Mouse (Mus musculus) liver, adult 2 months (tissue): ENCODE results near the gene Dlec1.

ENCODE experiments used
- CTCF ChIP-seq: fragments of 200-500 bp; IDR thresholded peaks from 2 replicates; pipeline ENCODE4 v1.5.1; 2011; ENCODE audit warnings: low read depth, low read length, control low read depth
- POLR2A ChIP-seq: fragments of 200-500 bp; IDR thresholded peaks from 2 replicates; pipeline ENCODE4 v1.6.1; 2011; ENCODE audit warnings: low read length, control low read depth; ENCODE audit not compliant: insufficient read depth; ENCODE audit errors: extremely low read depth

DNA sequence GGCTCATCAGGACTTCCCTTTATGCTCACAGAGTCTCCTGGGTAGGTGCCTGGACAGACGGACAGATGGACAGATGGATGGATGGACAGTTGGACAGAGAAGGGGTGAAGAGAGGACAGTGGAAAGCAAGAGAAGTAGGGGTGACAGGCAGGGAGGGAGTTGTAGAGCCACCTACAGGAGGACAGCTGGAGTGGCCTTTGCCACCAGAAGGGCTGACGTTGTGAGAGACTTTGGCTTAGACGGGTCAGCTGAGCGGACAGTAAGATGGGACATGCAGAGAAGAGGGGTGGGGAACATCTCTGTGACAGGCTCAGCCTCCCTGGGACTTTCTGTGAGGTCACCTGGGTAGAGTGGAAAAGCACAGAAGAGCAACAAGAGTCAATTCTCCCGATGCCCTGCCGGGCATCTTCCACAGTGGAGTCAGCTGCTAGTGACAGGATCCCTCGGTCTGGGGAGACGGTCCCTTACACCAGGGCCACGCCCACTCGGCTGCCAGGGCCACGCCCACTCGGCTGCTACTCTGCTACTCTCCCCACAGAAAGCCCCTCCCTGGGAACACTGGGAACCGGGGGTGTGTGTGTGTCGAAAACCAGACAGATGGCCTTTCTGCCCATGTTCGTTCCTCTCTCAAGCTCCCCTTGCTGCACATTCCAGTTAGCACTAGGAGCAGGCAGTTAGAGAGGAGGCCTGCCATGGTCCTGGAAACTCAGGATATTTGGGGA lies 1.9 kb upstream of the Dlec1 start:
- TF ChIP-seq POLR2A (no peak), CTCF (no peak)
